Mouse (Mus musculus) hindbrain, embryonic 10.5 days (tissue): ENCODE measurements around the gene Rbl2. TPM values are rescaled to one million over a fixed set of nuclear protein-coding genes. Genes with fewer than 3 reads are reported as not detected.

Experiments
- DNase-seq: peaks from one replicate; pipeline ENCODE4 v3.0.0-alpha.2; 2017; ENCODE audit warnings: low spot score
- H3K27ac ChIP-seq: fragments of 300-500 bp; sonication (generic); 2 replicates; pipeline ENCODE4 v1.5.1; 2016; ENCODE audit warnings: mild to moderate bottlenecking, moderate library complexity
- H3K27me3 ChIP-seq: fragments of 300-500 bp; sonication (generic); 2 replicates; pipeline ENCODE4 v1.6.1; 2016; ENCODE audit warnings: mild to moderate bottlenecking; ENCODE audit not compliant: poor library complexity, insufficient read depth, severe bottlenecking
- H3K36me3 ChIP-seq: fragments of 300-500 bp; sonication (generic); 2 replicates; pipeline ENCODE4 v1.6.1; 2016; ENCODE audit warnings: mild to moderate bottlenecking, moderate library complexity
- H3K4me1 ChIP-seq: fragments of 300-500 bp; sonication (generic); replicated peaks from 2 replicates; pipeline ENCODE4 v1.6.1; 2016; ENCODE audit warnings: mild to moderate bottlenecking
- H3K4me3 ChIP-seq: fragments of 300-500 bp; sonication (generic); 2 replicates; pipeline ENCODE4 v1.5.1; 2016; ENCODE audit warnings: mild to moderate bottlenecking, moderate library complexity
- H3K9me3 ChIP-seq: fragments of 300-500 bp; sonication (generic); 2 replicates; pipeline ENCODE4 v1.6.1; 2016; ENCODE audit warnings: mild to moderate bottlenecking, moderate library complexity
- WGBS: fragments of 180-500 bp; shearing (Covaris S2); methylation state at CpG from one replicate; pipeline ENCODE4 v1.1.7; 2016; 5-methylcytosine and 5-hydroxymethylcytosine counted together
- polyA plus RNA-seq: library from polyadenylated mRNA; unstranded; fragments of >200 nt; fragmentation: Nextera tagmentation; extraction: Ambion mirVana; gene quantifications from 2 replicates; pipeline ENCODE4 v1.2.1, GENCODE M21; 2016

Rbl2 gene
- polyA plus RNA-seq = 8.6 and 11.1 TPM in 2 replicates

GRCm38 (mm10) chr8:91069834-91070233 is at the start of gene Rbl2:
Rbl2 (plus strand) TSS chr8:91070057.
- under 1% methylated on average over 25 of the region's 25 CpGs for WGBS
- Histone ChIP-seq H3K9me3 (no peaks in the 10 kb centered on the region), H3K36me3 (no peaks in the 10 kb centered on the region), H3K27ac (peak within 1 kb of the TSS; percentile 89), H3K4me1 (peaks cover 20% of the 10 kb centered on the region), H3K27me3 (no peaks in the 10 kb centered on the region), H3K4me3 (peak within 1 kb of the TSS; percentile 89)
- DNase-seq = peak; percentile 93

GRCm38 (mm10) chr8:91034417-91034816 is 35.4 kb upstream of the Rbl2 start:
- DNase-seq = no peak
- WGBS = 85% methylated on average over 6 of the region's 6 CpGs
- no peak overlapping the region for H3K4me3 ChIP-seq
- no peaks in the 10 kb centered on the region for H3K9me3 ChIP-seq
- H3K27me3 ChIP-seq = no peaks in the 10 kb centered on the region
- no peaks in the 10 kb centered on the region for H3K4me1 ChIP-seq
- no peak overlapping the region for H3K27ac ChIP-seq
- peaks cover 100% of the 10 kb centered on the region for H3K36me3 ChIP-seq

GRCm38 (mm10) chr8:91036905-91037304 is 33.0 kb upstream of the Rbl2 start:
- no peaks in the 10 kb centered on the region for H3K4me1 ChIP-seq
- no peak overlapping the region for H3K27ac ChIP-seq
- no peak for DNase-seq
- peaks cover 100% of the 10 kb centered on the region for H3K36me3 ChIP-seq
- no peaks in the 10 kb centered on the region for H3K9me3 ChIP-seq
- H3K27me3 ChIP-seq = no peaks in the 10 kb centered on the region
- H3K4me3 ChIP-seq = no peak overlapping the region
- 91% methylated on average over 6 of the region's 6 CpGs for WGBS

- Histone ChIP-seq H3K27ac (no peak overlapping the region), H3K36me3 (peaks cover 100% of the 10 kb centered on the region), H3K27me3 (no peaks in the 10 kb centered on the region), H3K9me3 (no peaks in the 10 kb centered on the region), H3K4me3 (no peak overlapping the region), H3K4me1 (no peaks in the 10 kb centered on the region)
- WGBS = 92% methylated on average over 1 of the region's 1 CpGs
- no peak for DNase-seq
Measured at GRCm38 (mm10) chr8:91038637-91039036, 31.2 kb upstream of the Rbl2 start.

- no peaks in the 10 kb centered on the region for H3K9me3 ChIP-seq
- no peaks in the 10 kb centered on the region for H3K4me1 ChIP-seq
- WGBS = 91% methylated on average over 4 of the region's 4 CpGs
- H3K36me3 ChIP-seq = peaks cover 97% of the 10 kb centered on the region
- no peak overlapping the region for H3K27ac ChIP-seq
- H3K27me3 ChIP-seq = no peaks in the 10 kb centered on the region
- no peak overlapping the region for H3K4me3 ChIP-seq
- no peak for DNase-seq
Measured at GRCm38 (mm10) chr8:91046370-91046769, 23.5 kb upstream of the Rbl2 start.

- Histone ChIP-seq H3K4me3 (no peak overlapping the region), H3K9me3 (no peaks in the 10 kb centered on the region), H3K4me1 (no peaks in the 10 kb centered on the region), H3K27me3 (no peaks in the 10 kb centered on the region), H3K27ac (no peak overlapping the region), H3K36me3 (peaks cover 82% of the 10 kb centered on the region)
- 87% methylated on average over 8 of the region's 8 CpGs for WGBS
- no peak for DNase-seq
Measured at GRCm38 (mm10) chr8:91051037-91051436, 18.8 kb upstream of the Rbl2 start.

GRCm38 (mm10) chr8:91054418-91054817 is 15.4 kb upstream of the Rbl2 start:
- Histone ChIP-seq H3K27me3 (no peaks in the 10 kb centered on the region), H3K4me1 (no peaks in the 10 kb centered on the region), H3K36me3 (peaks cover 60% of the 10 kb centered on the region), H3K9me3 (no peaks in the 10 kb centered on the region), H3K27ac (no peak overlapping the region), H3K4me3 (no peak overlapping the region)
- DNase-seq = no peak
- WGBS = 95% methylated on average over 4 of the region's 4 CpGs

- Histone ChIP-seq H3K36me3 (peaks cover 35% of the 10 kb centered on the region), H3K27me3 (no peaks in the 10 kb centered on the region), H3K27ac (no peak overlapping the region), H3K9me3 (no peaks in the 10 kb centered on the region), H3K4me1 (peaks cover 7% of the 10 kb centered on the region; the same call in 1 of the 2 replicates), H3K4me3 (no peak overlapping the region)
- no peak for DNase-seq
- WGBS = 77% methylated on average over 3 of the region's 3 CpGs
Measured at GRCm38 (mm10) chr8:91056848-91057247, 13.0 kb upstream of the Rbl2 start.

GRCm38 (mm10) chr8:91059086-91059578 is 10.7 kb upstream of the Rbl2 start:
- Histone ChIP-seq H3K9me3 (no peaks in the 10 kb centered on the region), H3K36me3 (peaks cover 21% of the 10 kb centered on the region), H3K4me1 (peaks cover 7% of the 10 kb centered on the region; the same call in 1 of the 2 replicates), H3K27ac (no peak overlapping the region), H3K27me3 (no peaks in the 10 kb centered on the region), H3K4me3 (no peak overlapping the region)
- DNase-seq = no peak

- Histone ChIP-seq H3K9me3 (no peaks in the 10 kb centered on the region), H3K27ac (no peak overlapping the region), H3K36me3 (peaks cover 17% of the 10 kb centered on the region), H3K4me3 (no peak overlapping the region), H3K4me1 (peaks cover 7% of the 10 kb centered on the region; the same call in 1 of the 2 replicates), H3K27me3 (no peaks in the 10 kb centered on the region)
- 94% methylated on average over 7 of the region's 7 CpGs for WGBS
- DNase-seq = no peak
Measured at GRCm38 (mm10) chr8:91059884-91060510, 9.9 kb upstream of the Rbl2 start.

GRCm38 (mm10) chr8:91060555-91061471 is 9.0 kb upstream of the Rbl2 start:
- no peak overlapping the region for H3K4me3 ChIP-seq
- H3K27me3 ChIP-seq = no peaks in the 10 kb centered on the region
- 79% methylated on average over 19 of the region's 19 CpGs for WGBS
- DNase-seq = no peak
- peaks cover 11% of the 10 kb centered on the region for H3K36me3 ChIP-seq
- H3K4me1 ChIP-seq = peaks cover 7% of the 10 kb centered on the region; the same call in 1 of the 2 replicates
- no peaks in the 10 kb centered on the region for H3K9me3 ChIP-seq
- no peak overlapping the region for H3K27ac ChIP-seq

- 71% methylated on average over 4 of the region's 4 CpGs for WGBS
- H3K36me3 ChIP-seq = no peaks in the 10 kb centered on the region
- no peak for DNase-seq
- H3K27me3 ChIP-seq = no peaks in the 10 kb centered on the region
- no peak overlapping the region for H3K27ac ChIP-seq
- peaks cover 16% of the 10 kb centered on the region for H3K4me1 ChIP-seq
- H3K9me3 ChIP-seq = no peaks in the 10 kb centered on the region
- no peak overlapping the region for H3K4me3 ChIP-seq
Measured at GRCm38 (mm10) chr8:91065179-91065578, 4.7 kb upstream of the Rbl2 start.

GRCm38 (mm10) chr8:91069407-91069806 is 450 bp upstream of the Rbl2 start:
- no peak for DNase-seq
- peaks cover 20% of the 10 kb centered on the region for H3K4me1 ChIP-seq
- WGBS = 10% methylated on average over 10 of the region's 10 CpGs
- H3K9me3 ChIP-seq = no peaks in the 10 kb centered on the region
- H3K4me3 ChIP-seq = peak overlapping the region; percentile 89
- peak overlapping the region; percentile 89 for H3K27ac ChIP-seq
- H3K27me3 ChIP-seq = no peaks in the 10 kb centered on the region
- H3K36me3 ChIP-seq = no peaks in the 10 kb centered on the region
